In the genomic region with DNA sequence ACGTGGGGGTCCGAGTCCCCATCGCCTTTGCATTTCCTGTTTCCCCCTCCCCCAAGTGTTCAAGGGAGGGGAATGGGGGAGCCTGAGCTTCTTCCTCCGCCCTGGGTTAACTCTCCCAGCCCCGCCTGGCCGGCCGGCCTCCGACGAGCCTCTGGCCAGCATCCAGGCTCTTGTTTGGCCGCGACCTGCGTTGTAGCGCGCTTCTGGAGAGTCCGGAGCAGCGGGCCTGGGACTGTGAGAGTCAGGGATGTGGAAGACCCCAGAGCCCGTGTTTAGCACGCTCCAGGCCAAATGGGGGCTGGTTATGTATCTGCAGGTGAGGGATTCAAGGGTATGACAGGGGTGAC, we compare ENCODE assay signal across 8 mouse cellular contexts. TPM values are rescaled to one million over a fixed set of nuclear protein-coding genes. Genes with fewer than 3 reads are reported as not detected.
DNase-seq lines count a peak whose midpoint lies in the region; ATAC-seq and TF ChIP-seq lines count a peak whose summit lies in the region.

No protein-coding gene starts in this region.

- under 1% methylated on average over 18 of the region's 18 CpGs for WGBS in lung, embryonic 15.5 days
- WGBS in stomach, embryonic 14.5 days, result under 1% methylated on average over 18 of the region's 18 CpGs

- in situ Hi-C loops in Patski (cut with MboI; ENCODE audit: low pct_unique_long_range_greater_than_20kb), result no loop called here

- H3K9ac ChIP-seq in lung, embryonic 15.5 days, result peak overlapping the region; percentile 71
- peak overlapping the region; percentile 73 for H3K9ac ChIP-seq in stomach, embryonic 14.5 days (replicated peaks; ENCODE audit: low read depth, low read length)

- peak overlapping the region; percentile 85 for H3K4me2 ChIP-seq in lung, embryonic 15.5 days
- peak overlapping the region; percentile 90 for H3K4me2 ChIP-seq in stomach, embryonic 14.5 days (replicated peaks; ENCODE audit: low read depth, low read length)

- H3K27me3 ChIP-seq in Patski, result no peaks in the 10 kb centered on the region
- no peaks in the 10 kb centered on the region for H3K27me3 ChIP-seq in lung, embryonic 15.5 days
- H3K27me3 ChIP-seq in stomach, embryonic 14.5 days (ENCODE audit: control insufficient read depth, insufficient read depth, low read length), result no peaks in the 10 kb centered on the region

- no peak for TF ChIP-seq CTCF in Patski (IDR thresholded peaks at IDR 0.05)

- H3K9me3 ChIP-seq in lung, embryonic 15.5 days, result no peaks in the 10 kb centered on the region
- H3K9me3 ChIP-seq in stomach, embryonic 14.5 days (ENCODE audit: control insufficient read depth, low read depth, low read length), result peaks cover 4% of the 10 kb centered on the region; the same call in 1 of the 2 replicates

- POLR2A ChIA-PET in Patski (lab: Charles Lee), result interaction anchor here (1.1 kb wide), 1 partner anchor 50 kb away, joined by 3 read pairs; a partner anchor contains a TSS

- peak overlapping the region; percentile 83 for H3K27ac ChIP-seq in lung, embryonic 15.5 days
- H3K27ac ChIP-seq in stomach, embryonic 14.5 days (ENCODE audit: low read length), result 0 out of 2 replicates have a peak overlapping the region, but pooled peaks have one; percentile 86

- peak; percentile 74 for DNase-seq in cerebellum, postnatal 10 days
- DNase-seq in cerebellum, adult 11 months, result no peak
- no peak for DNase-seq in Patski (ENCODE audit: low read depth, low spot score)
- peak; percentile 52 for DNase-seq in kidney, adult 18-20 months
- no peak for DNase-seq in frontal cortex, postnatal 14 days (ENCODE audit: low spot score in 2 of 2)

- peak; percentile 24 for ATAC-seq in Patski
- peak; percentile 20 for ATAC-seq in granulocyte monocyte progenitor cell, adult 5-6 weeks (replicated peaks; ENCODE audit: poor library complexity, severe bottlenecking)
- peak; percentile 71 for ATAC-seq in lung, embryonic 15.5 days (ENCODE audit: borderline replicate concordance, extremely low read depth, low FRiP score, low TSS enrichment)
- ATAC-seq in stomach, embryonic 14.5 days (ENCODE audit: insufficient number of reproducible peaks, insufficient read depth, low FRiP score, low read depth), result peak; percentile 51

- CTCF ChIA-PET in Patski (lab: Charles Lee), result interaction anchor here (1.0 kb wide), 1 partner anchor 37 kb away, joined by 3 read pairs; no protein-coding TSS in a partner anchor

- H3K4me3 ChIP-seq in lung, embryonic 15.5 days, result peak overlapping the region; percentile 64
- H3K4me3 ChIP-seq in stomach, embryonic 14.5 days (ENCODE audit: low read depth, low read length), result peak overlapping the region; percentile 72

- H3K4me1 ChIP-seq in lung, embryonic 15.5 days, result peaks cover 26% of the 10 kb centered on the region
- peaks cover 8% of the 10 kb centered on the region; the same call in 1 of the 2 replicates for H3K4me1 ChIP-seq in stomach, embryonic 14.5 days (ENCODE audit: control insufficient read depth, insufficient read depth, low read length)

- H3K36me3 ChIP-seq in lung, embryonic 15.5 days, result no peaks in the 10 kb centered on the region
- H3K36me3 ChIP-seq in stomach, embryonic 14.5 days (ENCODE audit: control insufficient read depth, insufficient read depth, low read length), result no peaks in the 10 kb centered on the region

RNA-seq across cellular contexts. Expression of a gene that starts 0.9 kb away (rescaled TPM):
- polyA plus RNA-seq in Patski (2021), result 7.9 TPM
- 2.4 TPM in 1 of 2 replicates, not detected in the other for total RNA-seq in granulocyte monocyte progenitor cell, adult 5-6 weeks (2014; fragmentation: Nextera tagmentation)
- 0.21 TPM in 1 of 2 replicates, not detected in the other for total RNA-seq in granulocyte monocyte progenitor cell, adult 5-6 weeks (2017)
- polyA plus RNA-seq in lung, embryonic 15.5 days (2015; fragmentation: Nextera tagmentation; extraction: Ambion mirVana), result 20.9 and 21.5 TPM in 2 replicates
- 17.9 and 20.1 TPM in 2 replicates for polyA plus RNA-seq in stomach, embryonic 14.5 days (2014; fragmentation: Nextera tagmentation; extraction: Ambion mirVana)

RNA-seq across cellular contexts. Expression of a gene that starts 49.1 kb away (rescaled TPM):
- 192 TPM for polyA plus RNA-seq in Patski (2021)
- 319 and 364 TPM in 2 replicates for total RNA-seq in granulocyte monocyte progenitor cell, adult 5-6 weeks (2014; fragmentation: Nextera tagmentation)
- total RNA-seq in granulocyte monocyte progenitor cell, adult 5-6 weeks (2017), result 210 and 242 TPM in 2 replicates
- 397 and 406 TPM in 2 replicates for polyA plus RNA-seq in lung, embryonic 15.5 days (2015; fragmentation: Nextera tagmentation; extraction: Ambion mirVana)
- 490 and 495 TPM in 2 replicates for polyA plus RNA-seq in stomach, embryonic 14.5 days (2014; fragmentation: Nextera tagmentation; extraction: Ambion mirVana)

Comparison
In these comparisons a context has a peak if more than half of its experiments do, and no peak if none do; other contexts are left out.
1. DNase-seq: peak in cerebellum, postnatal 10 days (2 of 2) and kidney, adult 18-20 months (single experiment); none in cerebellum, adult 11 months (single experiment), Patski (single experiment) and frontal cortex, postnatal 14 days (0 of 2).
2. ATAC-seq: peak in every context shown above with its lines; median percentile 71 in lung, embryonic 15.5 days; 51 in stomach, embryonic 14.5 days; 24 in Patski; 20 in granulocyte monocyte progenitor cell, adult 5-6 weeks.